Mouse (Mus musculus) intestine, embryonic 15.5 days (tissue): ENCODE measurements at regions not wholly inside any gene's neighbourhood (a gene's known extent, or its start where the extent isn't known, plus 50 kb on each side); places are given as distances from the start of the nearest gene placed in this dataset.

Experiments used
- ATAC-seq: fragments of 200-750 bp; cut with Nextera tagmentation; 2 replicates; pipeline ENCODE4 v1.8.0; 2017; ENCODE audit warnings: moderate TSS enrichment, moderate library complexity
- H3K27ac ChIP-seq: fragments of 300-500 bp; sonication (generic); 2 replicates; pipeline ENCODE4 v1.5.1; 2015; ENCODE audit warnings: mild to moderate bottlenecking, inconsistent platforms
- H3K27me3 ChIP-seq: fragments of 300-500 bp; sonication (generic); replicated peaks from 2 replicates; pipeline ENCODE4 v1.6.1; 2015; ENCODE audit warnings: inconsistent platforms
- H3K36me3 ChIP-seq: fragments of 300-500 bp; sonication (generic); 2 replicates; pipeline ENCODE4 v1.6.1; 2015; ENCODE audit warnings: inconsistent platforms
- H3K4me1 ChIP-seq: fragments of 300-500 bp; sonication (generic); replicated peaks from 2 replicates; pipeline ENCODE4 v1.6.1; 2015; ENCODE audit warnings: inconsistent platforms
- H3K4me2 ChIP-seq: fragments of 300-500 bp; sonication (generic); replicated peaks from 2 replicates; pipeline ENCODE4 v1.6.1; 2015; ENCODE audit warnings: mild to moderate bottlenecking, inconsistent platforms
- H3K4me3 ChIP-seq: fragments of 300-500 bp; sonication (generic); replicated peaks from 2 replicates; pipeline ENCODE4 v1.5.1; 2015; ENCODE audit warnings: inconsistent platforms
- H3K9ac ChIP-seq: fragments of 300-500 bp; sonication (generic); 2 replicates; pipeline ENCODE4 v1.6.1; 2015; ENCODE audit warnings: inconsistent platforms
- H3K9me3 ChIP-seq: fragments of 300-500 bp; sonication (generic); 2 replicates; pipeline ENCODE4 v1.6.1; 2016; ENCODE audit warnings: inconsistent platforms
- WGBS: fragments of 180-500 bp; shearing (Covaris S2); methylation state at CpG from one replicate; pipeline ENCODE4 v1.1.7; 2015; 5-methylcytosine and 5-hydroxymethylcytosine counted together

- ATAC-seq = no peak
- Histone ChIP-seq H3K9me3 (no peaks in the 10 kb centered on the region), H3K36me3 (no peaks in the 10 kb centered on the region), H3K9ac (no peak overlapping the region), H3K4me3 (no peak overlapping the region), H3K27me3 (no peaks in the 10 kb centered on the region), H3K4me2 (no peak overlapping the region), H3K27ac (no peak overlapping the region), H3K4me1 (0 out of 2 replicates have a peak, but pooled peaks cover 7% of the 10 kb centered on the region)
- 60% methylated on average over 6 of the region's 6 CpGs for WGBS
These were observed 52.0 kb upstream of the Vtcn1 start for GRCm38 (mm10) chr3:100773237-100773636.

GRCm38 (mm10) chr3:100771363-100771762 is 53.9 kb upstream of the Vtcn1 start:
- Histone ChIP-seq H3K4me3 (no peak overlapping the region), H3K27ac (no peak overlapping the region), H3K4me2 (no peak overlapping the region; the same call in 1 of the 2 replicates), H3K36me3 (no peaks in the 10 kb centered on the region), H3K4me1 (0 out of 2 replicates have a peak, but pooled peaks cover 7% of the 10 kb centered on the region), H3K9ac (no peak overlapping the region), H3K9me3 (no peaks in the 10 kb centered on the region), H3K27me3 (no peaks in the 10 kb centered on the region)
- WGBS = 55% methylated on average over 4 of the region's 4 CpGs
- peak; percentile 86 for ATAC-seq

GRCm38 (mm10) chr3:100770841-100771240 is 54.4 kb upstream of the Vtcn1 start:
- ATAC-seq = no peak; the same call in 1 of the 2 replicates
- WGBS = 42% methylated on average over 3 of the region's 3 CpGs
- H3K27me3 ChIP-seq = no peaks in the 10 kb centered on the region
- no peak overlapping the region; the same call in 1 of the 2 replicates for H3K4me2 ChIP-seq
- H3K9ac ChIP-seq = no peak overlapping the region
- 0 out of 2 replicates have a peak, but pooled peaks cover 7% of the 10 kb centered on the region for H3K4me1 ChIP-seq
- H3K4me3 ChIP-seq = no peak overlapping the region
- no peaks in the 10 kb centered on the region for H3K9me3 ChIP-seq
- H3K36me3 ChIP-seq = no peaks in the 10 kb centered on the region
- no peak overlapping the region for H3K27ac ChIP-seq

DNA sequence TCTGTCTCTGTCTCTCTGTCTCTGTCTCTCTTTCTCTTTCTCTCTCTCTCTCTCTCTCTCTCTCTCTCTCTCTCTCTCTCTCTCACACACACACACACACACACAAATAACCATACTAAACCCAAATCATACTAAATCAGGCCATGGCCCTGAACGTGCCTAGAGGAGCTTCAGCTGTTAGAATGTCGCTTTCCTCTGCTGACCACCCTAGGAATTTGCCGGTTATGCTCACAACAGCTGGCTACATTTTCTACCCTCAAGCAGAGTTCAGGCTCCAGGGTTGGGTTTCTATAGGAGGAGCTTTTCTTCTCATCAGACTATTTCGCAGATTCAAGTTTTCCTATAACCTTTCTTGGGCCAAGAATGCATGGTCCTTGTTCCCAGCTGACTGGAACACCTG is 56.1 kb upstream of the Vtcn1 start:
- Histone ChIP-seq H3K4me1 (0 out of 2 replicates have a peak, but pooled peaks cover 7% of the 10 kb centered on the region), H3K4me2 (no peak overlapping the region), H3K27me3 (no peaks in the 10 kb centered on the region), H3K9me3 (no peaks in the 10 kb centered on the region), H3K27ac (no peak overlapping the region), H3K9ac (no peak overlapping the region), H3K36me3 (no peaks in the 10 kb centered on the region), H3K4me3 (no peak overlapping the region)
- WGBS = 69% methylated on average over 4 of the region's 4 CpGs
- no peak for ATAC-seq

- Histone ChIP-seq H3K9ac (no peak overlapping the region), H3K4me1 (0 out of 2 replicates have a peak, but pooled peaks cover 7% of the 10 kb centered on the region), H3K4me2 (peak overlapping the region; percentile 38), H3K9me3 (no peaks in the 10 kb centered on the region), H3K27me3 (no peaks in the 10 kb centered on the region), H3K36me3 (no peaks in the 10 kb centered on the region), H3K27ac (no peak overlapping the region), H3K4me3 (no peak overlapping the region)
- ATAC-seq = peak; percentile 69
- WGBS = 37% methylated on average over 15 of the region's 15 CpGs
These were observed 57.1 kb upstream of the Vtcn1 start for GRCm38 (mm10) chr3:100768170-100768624.

- Histone ChIP-seq H3K9me3 (no peaks in the 10 kb centered on the region), H3K4me1 (0 out of 2 replicates have a peak, but pooled peaks cover 5% of the 10 kb centered on the region), H3K27ac (no peak overlapping the region), H3K4me2 (no peak overlapping the region), H3K9ac (no peak overlapping the region), H3K36me3 (no peaks in the 10 kb centered on the region), H3K27me3 (no peaks in the 10 kb centered on the region), H3K4me3 (no peak overlapping the region)
- WGBS = 42% methylated on average over 7 of the region's 7 CpGs
- ATAC-seq = no peak
These were observed 59.9 kb upstream of the Vtcn1 start for GRCm38 (mm10) chr3:100765323-100765722.

DNA sequence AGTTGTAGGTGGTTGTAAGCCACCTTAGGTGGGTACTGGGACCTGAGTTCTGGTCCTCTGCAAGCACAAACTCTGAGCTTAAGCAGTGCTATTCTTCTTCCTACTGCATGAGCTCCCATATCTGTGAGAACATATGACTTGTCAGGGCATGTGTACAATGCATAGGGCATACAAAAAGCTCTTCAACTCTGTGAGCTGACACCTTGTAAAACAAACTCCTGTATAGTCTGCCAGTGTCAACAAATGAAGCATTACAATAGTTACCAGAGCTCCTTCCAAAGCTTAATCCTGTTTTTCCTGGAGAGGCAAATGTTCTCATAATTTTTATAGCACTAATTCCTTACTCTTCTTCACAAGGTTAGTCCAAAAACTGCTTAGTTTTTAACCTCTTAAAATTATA is 62.4 kb upstream of the Vtcn1 start:
- no peak overlapping the region for H3K9ac ChIP-seq
- no peaks in the 10 kb centered on the region for H3K4me1 ChIP-seq
- no peaks in the 10 kb centered on the region for H3K36me3 ChIP-seq
- no peaks in the 10 kb centered on the region for H3K27me3 ChIP-seq
- H3K4me2 ChIP-seq = no peak overlapping the region
- no peak overlapping the region for H3K4me3 ChIP-seq
- H3K9me3 ChIP-seq = no peaks in the 10 kb centered on the region
- no peak overlapping the region for H3K27ac ChIP-seq
- ATAC-seq = no peak

DNA sequence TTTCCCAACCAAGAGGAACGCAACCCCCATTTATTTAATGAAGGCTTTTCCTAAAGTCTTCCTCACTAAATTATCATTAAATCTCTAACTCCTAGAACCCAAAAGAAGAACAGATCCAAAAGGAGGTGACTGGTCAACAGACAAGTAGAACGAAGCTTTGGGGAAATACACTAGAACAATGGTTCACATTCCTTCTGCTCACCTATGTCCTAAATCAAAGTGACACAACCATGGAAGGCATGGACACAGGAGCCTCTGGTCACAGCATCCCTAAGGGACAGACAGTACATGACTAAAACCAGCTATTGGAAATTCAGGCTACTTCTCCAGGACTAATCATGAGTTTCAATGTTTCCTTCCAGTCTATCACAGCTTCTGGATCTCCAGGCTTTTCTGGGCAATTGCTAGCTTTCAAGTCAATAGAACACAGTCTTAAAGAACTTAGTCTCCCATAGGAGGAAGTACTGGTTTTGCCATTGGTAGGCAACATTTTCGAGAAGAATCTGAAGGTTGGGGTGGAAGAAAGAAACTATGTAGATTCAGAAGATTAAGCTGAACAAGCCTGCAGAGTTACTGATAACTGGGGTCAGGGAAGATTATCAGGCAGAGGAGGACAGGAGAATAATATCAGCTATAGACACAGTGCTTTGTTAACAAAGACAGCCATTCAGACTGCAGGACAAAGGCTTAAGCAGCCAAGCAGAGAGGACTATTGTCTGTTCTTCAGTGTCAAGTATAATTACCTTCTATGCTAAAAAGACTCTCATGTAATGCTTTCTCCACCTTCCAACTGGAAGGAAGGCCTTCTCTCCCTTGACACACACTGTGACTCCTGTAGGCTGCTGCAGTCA is 65.9 kb upstream of the Vtcn1 start:
- Histone ChIP-seq H3K36me3 (no peaks in the 10 kb centered on the region), H3K4me3 (no peak overlapping the region), H3K27me3 (no peaks in the 10 kb centered on the region), H3K9ac (no peak overlapping the region), H3K9me3 (no peaks in the 10 kb centered on the region), H3K4me1 (no peaks in the 10 kb centered on the region), H3K27ac (no peak overlapping the region), H3K4me2 (no peak overlapping the region)
- ATAC-seq = no peak
- WGBS = 79% methylated on average over 3 of the region's 3 CpGs

GRCm38 (mm10) chr3:100754677-100755076 is 69.4 kb upstream of the Man1a2 start:
- ATAC-seq = no peak
- H3K9ac ChIP-seq = no peak overlapping the region
- WGBS = 89% methylated on average over 1 of the region's 1 CpGs
- H3K4me1 ChIP-seq = no peaks in the 10 kb centered on the region
- H3K27me3 ChIP-seq = no peaks in the 10 kb centered on the region
- H3K4me3 ChIP-seq = no peak overlapping the region
- no peaks in the 10 kb centered on the region for H3K9me3 ChIP-seq
- H3K4me2 ChIP-seq = no peak overlapping the region
- H3K36me3 ChIP-seq = no peaks in the 10 kb centered on the region
- H3K27ac ChIP-seq = no peak overlapping the region

- H3K27me3 ChIP-seq = no peaks in the 10 kb centered on the region
These were observed 65.9 kb upstream of the Man1a2 start for GRCm38 (mm10) chr3:100751211-100751610.

GRCm38 (mm10) chr3:100748727-100749126 is 63.4 kb upstream of the Man1a2 start:
- Histone ChIP-seq H3K4me2 (no peak overlapping the region), H3K27me3 (no peaks in the 10 kb centered on the region), H3K4me3 (no peak overlapping the region), H3K36me3 (no peaks in the 10 kb centered on the region), H3K9me3 (no peaks in the 10 kb centered on the region), H3K9ac (no peak overlapping the region), H3K27ac (no peak overlapping the region), H3K4me1 (no peaks in the 10 kb centered on the region)
- WGBS = 88% methylated on average over 6 of the region's 6 CpGs
- ATAC-seq = no peak

More at GRCm38 (mm10) chr3:100751211-100751610, 65.9 kb upstream of the Man1a2 start:
- 79% methylated on average over 1 of the region's 1 CpGs for WGBS
- Histone ChIP-seq H3K27ac (no peak overlapping the region), H3K9ac (no peak overlapping the region), H3K4me3 (no peak overlapping the region), H3K36me3 (no peaks in the 10 kb centered on the region), H3K9me3 (no peaks in the 10 kb centered on the region), H3K4me2 (no peak overlapping the region), H3K4me1 (no peaks in the 10 kb centered on the region)
- ATAC-seq = no peak

DNA sequence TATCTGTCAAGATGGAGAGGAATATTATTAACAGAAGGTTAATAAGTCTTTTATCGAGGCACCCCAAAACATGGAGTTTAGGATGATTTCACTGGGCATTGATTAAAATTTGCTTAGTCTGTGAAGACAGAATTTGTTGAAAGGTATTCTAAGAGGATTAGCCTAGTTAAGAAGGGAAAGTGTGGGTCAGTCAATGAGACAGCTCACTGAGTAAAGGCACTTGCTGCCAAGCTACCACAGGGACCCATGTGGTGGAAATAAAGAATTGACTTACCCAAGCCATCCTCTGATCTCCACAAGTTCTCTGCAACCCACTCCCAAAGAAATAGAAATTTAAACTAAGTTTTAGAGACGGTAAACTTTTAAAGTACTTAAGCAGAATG is 63.0 kb upstream of the Man1a2 start:
- Histone ChIP-seq H3K36me3 (no peaks in the 10 kb centered on the region), H3K27me3 (no peaks in the 10 kb centered on the region), H3K4me1 (no peaks in the 10 kb centered on the region), H3K9ac (no peak overlapping the region), H3K9me3 (no peaks in the 10 kb centered on the region), H3K4me2 (no peak overlapping the region), H3K4me3 (no peak overlapping the region), H3K27ac (no peak overlapping the region)
- 93% methylated on average over 2 of the region's 2 CpGs for WGBS
- no peak for ATAC-seq
